Mouse (Mus musculus): ENCODE measurements around the gene Rhoj. TPM values are rescaled to one million over a fixed set of nuclear protein-coding genes. Genes with fewer than 3 reads are reported as not detected.
"Not testable (repeated sequence)": the region's sequence is repeated elsewhere in the genome, so short reads cannot be mapped to it uniquely, and the experiment has no call there.

Gene Rhoj
- polyA plus RNA-seq, 1 experiment from 2014 or later: 19.7 TPM

- 64% methylated on average over 4 of the region's 4 CpGs for WGBS
- DNase-seq (no peak), ATAC-seq (ENCODE audit: low FRiP score, low TSS enrichment) (no peak)
- H3K27ac ChIP-seq (replicated peaks; ENCODE audit: low read depth, low read length): no peak overlapping the region
- no peak overlapping the region for H3K4me2 ChIP-seq (ENCODE audit: low read length)
- H3K27me3 ChIP-seq (ENCODE audit: control insufficient read depth, insufficient read depth, low read length): no peaks in the 10 kb centered on the region
- H3K4me1 ChIP-seq (ENCODE audit: control insufficient read depth, insufficient read depth, low read length): no peaks in the 10 kb centered on the region
- H3K4me3 ChIP-seq (replicated peaks; ENCODE audit: low read depth, low read length): no peak overlapping the region
- H3K36me3 ChIP-seq (ENCODE audit: control insufficient read depth, insufficient read depth, low read length): no peaks in the 10 kb centered on the region
- H3K9ac ChIP-seq (replicated peaks; ENCODE audit: low read length): no peak overlapping the region
- no peaks in the 10 kb centered on the region for H3K9me3 ChIP-seq (ENCODE audit: control insufficient read depth, low read length)
These were observed 13.1 kb downstream of the Rhoj start for GRCm38 (mm10) chr12:75321189-75321588.

GRCm38 (mm10) chr12:75329188-75329587 lies 21.1 kb downstream of the Rhoj start:
- Histone ChIP-seq H3K4me1 (ENCODE audit: control insufficient read depth, insufficient read depth, low read length) (no peaks in the 10 kb centered on the region), H3K27me3 (ENCODE audit: control insufficient read depth, insufficient read depth, low read length) (no peaks in the 10 kb centered on the region), H3K4me2 (ENCODE audit: low read length) (no peak overlapping the region), H3K4me3 (replicated peaks; ENCODE audit: low read depth, low read length) (no peak overlapping the region), H3K27ac (replicated peaks; ENCODE audit: low read depth, low read length) (no peak overlapping the region), H3K9ac (replicated peaks; ENCODE audit: low read length) (no peak overlapping the region), H3K9me3 (ENCODE audit: control insufficient read depth, low read length) (no peaks in the 10 kb centered on the region), H3K36me3 (ENCODE audit: control insufficient read depth, insufficient read depth, low read length) (no peaks in the 10 kb centered on the region)
- 96% methylated on average over 2 of the region's 2 CpGs for WGBS
- ATAC-seq (ENCODE audit: low FRiP score, low TSS enrichment) (no peak), DNase-seq (no peak)

- Histone ChIP-seq H3K4me1 (ENCODE audit: control insufficient read depth, insufficient read depth, low read length) (no peaks in the 10 kb centered on the region), H3K4me3 (replicated peaks; ENCODE audit: low read depth, low read length) (no peak overlapping the region), H3K4me2 (ENCODE audit: low read length) (no peak overlapping the region), H3K9me3 (ENCODE audit: control insufficient read depth, low read length) (no peaks in the 10 kb centered on the region), H3K27ac (replicated peaks; ENCODE audit: low read depth, low read length) (no peak overlapping the region), H3K27me3 (ENCODE audit: control insufficient read depth, insufficient read depth, low read length) (no peaks in the 10 kb centered on the region), H3K9ac (replicated peaks; ENCODE audit: low read length) (no peak overlapping the region), H3K36me3 (ENCODE audit: control insufficient read depth, insufficient read depth, low read length) (no peaks in the 10 kb centered on the region)
- DNase-seq (no peak), ATAC-seq (ENCODE audit: low FRiP score, low TSS enrichment) (no peak)
- 91% methylated on average over 3 of the region's 3 CpGs for whole genome bisulfite sequencing
These were observed 31.8 kb downstream of the Rhoj start for GRCm38 (mm10) chr12:75339894-75340293.

GRCm38 (mm10) chr12:75340331-75340730 lies 32.2 kb downstream of the Rhoj start:
- 95% methylated on average over 7 of the region's 7 CpGs for WGBS
- H3K9ac ChIP-seq (replicated peaks; ENCODE audit: low read length): no peak overlapping the region
- no peak overlapping the region for H3K27ac ChIP-seq (replicated peaks; ENCODE audit: low read depth, low read length)
- no peaks in the 10 kb centered on the region for H3K36me3 ChIP-seq (ENCODE audit: control insufficient read depth, insufficient read depth, low read length)
- H3K4me2 ChIP-seq (ENCODE audit: low read length): no peak overlapping the region
- ATAC-seq (ENCODE audit: low FRiP score, low TSS enrichment) (no peak), DNase-seq (no peak)
- H3K9me3 ChIP-seq (ENCODE audit: control insufficient read depth, low read length): no peaks in the 10 kb centered on the region
- H3K27me3 ChIP-seq (ENCODE audit: control insufficient read depth, insufficient read depth, low read length): no peaks in the 10 kb centered on the region
- H3K4me3 ChIP-seq (replicated peaks; ENCODE audit: low read depth, low read length): no peak overlapping the region
- H3K4me1 ChIP-seq (ENCODE audit: control insufficient read depth, insufficient read depth, low read length): no peaks in the 10 kb centered on the region

GRCm38 (mm10) chr12:75348551-75348950 lies 40.4 kb downstream of the Rhoj start:
- WGBS: 86% methylated on average over 7 of the region's 7 CpGs
- Histone ChIP-seq H3K27ac (replicated peaks; ENCODE audit: low read depth, low read length) (no peak overlapping the region), H3K9me3 (ENCODE audit: control insufficient read depth, low read length) (no peaks in the 10 kb centered on the region), H3K9ac (replicated peaks; ENCODE audit: low read length) (no peak overlapping the region), H3K27me3 (ENCODE audit: control insufficient read depth, insufficient read depth, low read length) (no peaks in the 10 kb centered on the region), H3K4me2 (ENCODE audit: low read length) (no peak overlapping the region), H3K36me3 (ENCODE audit: control insufficient read depth, insufficient read depth, low read length) (no peaks in the 10 kb centered on the region), H3K4me1 (ENCODE audit: control insufficient read depth, insufficient read depth, low read length) (no peaks in the 10 kb centered on the region), H3K4me3 (replicated peaks; ENCODE audit: low read depth, low read length) (no peak overlapping the region)
- DNase-seq (no peak), ATAC-seq (ENCODE audit: low FRiP score, low TSS enrichment) (no peak)

GRCm38 (mm10) chr12:75349537-75349936 lies 41.4 kb downstream of the Rhoj start:
- not testable (repeated sequence) for DNase-seq; H3K4me3 ChIP-seq (replicated peaks; ENCODE audit: low read depth, low read length); ATAC-seq (ENCODE audit: low FRiP score, low TSS enrichment); H3K4me2 ChIP-seq (ENCODE audit: low read length); H3K36me3 ChIP-seq (ENCODE audit: control insufficient read depth, insufficient read depth, low read length); H3K27ac ChIP-seq (replicated peaks; ENCODE audit: low read depth, low read length); H3K9ac ChIP-seq (replicated peaks; ENCODE audit: low read length); H3K27me3 ChIP-seq (ENCODE audit: control insufficient read depth, insufficient read depth, low read length); H3K9me3 ChIP-seq (ENCODE audit: control insufficient read depth, low read length); H3K4me1 ChIP-seq (ENCODE audit: control insufficient read depth, insufficient read depth, low read length)
- 80% methylated on average over 5 of the region's 5 CpGs for WGBS

- Histone ChIP-seq H3K4me1 (ENCODE audit: control insufficient read depth, insufficient read depth, low read length) (no peaks in the 10 kb centered on the region), H3K27me3 (ENCODE audit: control insufficient read depth, insufficient read depth, low read length) (no peaks in the 10 kb centered on the region), H3K4me2 (ENCODE audit: low read length) (no peak overlapping the region), H3K9me3 (ENCODE audit: control insufficient read depth, low read length) (no peaks in the 10 kb centered on the region), H3K9ac (replicated peaks; ENCODE audit: low read length) (no peak overlapping the region), H3K4me3 (replicated peaks; ENCODE audit: low read depth, low read length) (no peak overlapping the region), H3K27ac (replicated peaks; ENCODE audit: low read depth, low read length) (no peak overlapping the region), H3K36me3 (ENCODE audit: control insufficient read depth, insufficient read depth, low read length) (no peaks in the 10 kb centered on the region)
- DNase-seq (no peak), ATAC-seq (ENCODE audit: low FRiP score, low TSS enrichment) (no peak)
- 72% methylated on average over 5 of the region's 5 CpGs for WGBS
These were observed 42.6 kb downstream of the Rhoj start for GRCm38 (mm10) chr12:75350750-75351149.

GRCm38 (mm10) chr12:75351846-75352245 lies 43.7 kb downstream of the Rhoj start:
- no peak overlapping the region for H3K4me2 ChIP-seq (ENCODE audit: low read length)
- no peak overlapping the region for H3K27ac ChIP-seq (replicated peaks; ENCODE audit: low read depth, low read length)
- no peaks in the 10 kb centered on the region for H3K4me1 ChIP-seq (ENCODE audit: control insufficient read depth, insufficient read depth, low read length)
- no peak overlapping the region for H3K9ac ChIP-seq (replicated peaks; ENCODE audit: low read length)
- 74% methylated on average over 7 of the region's 7 CpGs for WGBS
- H3K27me3 ChIP-seq (ENCODE audit: control insufficient read depth, insufficient read depth, low read length): no peaks in the 10 kb centered on the region
- DNase-seq: no peak
- no peaks in the 10 kb centered on the region for H3K9me3 ChIP-seq (ENCODE audit: control insufficient read depth, low read length)
- H3K4me3 ChIP-seq (replicated peaks; ENCODE audit: low read depth, low read length): no peak overlapping the region
- H3K36me3 ChIP-seq (ENCODE audit: control insufficient read depth, insufficient read depth, low read length): no peaks in the 10 kb centered on the region
- ATAC-seq (ENCODE audit: low FRiP score, low TSS enrichment): no peak

GRCm38 (mm10) chr12:75352410-75352809 lies 44.3 kb downstream of the Rhoj start:
- 63% methylated on average over 6 of the region's 6 CpGs for WGBS
- Histone ChIP-seq H3K4me1 (ENCODE audit: control insufficient read depth, insufficient read depth, low read length) (no peaks in the 10 kb centered on the region), H3K4me2 (ENCODE audit: low read length) (no peak overlapping the region), H3K27ac (replicated peaks; ENCODE audit: low read depth, low read length) (no peak overlapping the region), H3K9me3 (ENCODE audit: control insufficient read depth, low read length) (no peaks in the 10 kb centered on the region), H3K9ac (replicated peaks; ENCODE audit: low read length) (no peak overlapping the region), H3K4me3 (replicated peaks; ENCODE audit: low read depth, low read length) (no peak overlapping the region), H3K27me3 (ENCODE audit: control insufficient read depth, insufficient read depth, low read length) (no peaks in the 10 kb centered on the region), H3K36me3 (ENCODE audit: control insufficient read depth, insufficient read depth, low read length) (no peaks in the 10 kb centered on the region)
- ATAC-seq (ENCODE audit: low FRiP score, low TSS enrichment): no peak
- DNase-seq: no peak

Data from midbrain, embryonic 14.5 days (tissue).